Mouse (Mus musculus) thymus, adult 2 months (tissue): Measurements from ENCODE around the gene Unc13a.

Experiments
- CTCF ChIP-seq: fragments of 200-500 bp; IDR thresholded peaks from 2 replicates; pipeline ENCODE4 v1.5.1; 2012; ENCODE audit warnings: mild to moderate bottlenecking, control low read depth, low read length, moderate library complexity, borderline replicate concordance; ENCODE audit not compliant: control insufficient read depth, poor library complexity, insufficient read depth; ENCODE audit errors: extremely low read depth
- POLR2A ChIP-seq: fragments of 200-500 bp; IDR thresholded peaks from 2 replicates; pipeline ENCODE4 v1.6.1; 2012; ENCODE audit warnings: mild to moderate bottlenecking, low read length, control low read depth, moderate library complexity; ENCODE audit not compliant: control insufficient read depth, poor library complexity, insufficient read depth; ENCODE audit errors: extremely low read depth

- TF ChIP-seq CTCF = no peak
- no peak for TF ChIP-seq POLR2A
These were observed 58.1 kb downstream of the Unc13a start for GRCm38 (mm10) chr8:71613418-71613817.
